Mouse (Mus musculus) thymus, adult 2 months (tissue): ENCODE measurements around the gene Sh2b3. TPM values are rescaled to one million over a fixed set of nuclear protein-coding genes. Genes with fewer than 3 reads are reported as not detected.

Source experiments
- DNase-seq: peaks from one replicate; pipeline ENCODE4 v3.0.0; 2021
- H3K27ac ChIP-seq: fragments of 200-500 bp; 2 replicates; pipeline ENCODE4 v1.5.1; 2012; ENCODE audit warnings: low read length, control low read depth; ENCODE audit not compliant: control insufficient read depth, insufficient read depth
- H3K27me3 ChIP-seq: fragments of 200-500 bp; 2 replicates; pipeline ENCODE4 v1.6.1; 2012; ENCODE audit warnings: mild to moderate bottlenecking, low read length, moderate library complexity, mixed read lengths; ENCODE audit not compliant: control insufficient read depth, insufficient read depth
- H3K36me3 ChIP-seq: fragments of 200-500 bp; 2 replicates; pipeline ENCODE4 v1.6.1; 2012; ENCODE audit warnings: mild to moderate bottlenecking, low read length, moderate library complexity; ENCODE audit not compliant: control insufficient read depth, insufficient read depth
- H3K4me1 ChIP-seq: fragments of 200-500 bp; replicated peaks from 2 replicates; pipeline ENCODE4 v1.6.1; 2012; ENCODE audit warnings: low read length; ENCODE audit not compliant: control insufficient read depth, insufficient read depth
- H3K4me3 ChIP-seq: fragments of 200-500 bp; 2 replicates; pipeline ENCODE4 v1.5.1; 2012; ENCODE audit warnings: mild to moderate bottlenecking, low read length, control low read depth, moderate library complexity; ENCODE audit not compliant: control insufficient read depth, insufficient read depth
- CTCF ChIP-seq: fragments of 200-500 bp; IDR thresholded peaks from 2 replicates; pipeline ENCODE4 v1.5.1; 2012; ENCODE audit warnings: mild to moderate bottlenecking, control low read depth, low read length, moderate library complexity, borderline replicate concordance; ENCODE audit not compliant: control insufficient read depth, poor library complexity, insufficient read depth; ENCODE audit errors: extremely low read depth
- POLR2A ChIP-seq: fragments of 200-500 bp; IDR thresholded peaks from 2 replicates; pipeline ENCODE4 v1.6.1; 2012; ENCODE audit warnings: mild to moderate bottlenecking, low read length, control low read depth, moderate library complexity; ENCODE audit not compliant: control insufficient read depth, poor library complexity, insufficient read depth; ENCODE audit errors: extremely low read depth
- WGBS: fragments of 180-500 bp; shearing (Covaris S2); methylation state at CpG from one replicate; pipeline ENCODE4 v1.1.7; 2018; 5-methylcytosine and 5-hydroxymethylcytosine counted together
- polyA plus RNA-seq: library from polyadenylated mRNA; depleted of rRNA; stranded (reverse); fragments of >200 nt; gene quantifications from 2 replicates; pipeline ENCODE4 v1.2.3, GENCODE M21; 2012

Sh2b3 gene
- polyA plus RNA-seq, 1 experiment: 48.3 TPM

DNA sequence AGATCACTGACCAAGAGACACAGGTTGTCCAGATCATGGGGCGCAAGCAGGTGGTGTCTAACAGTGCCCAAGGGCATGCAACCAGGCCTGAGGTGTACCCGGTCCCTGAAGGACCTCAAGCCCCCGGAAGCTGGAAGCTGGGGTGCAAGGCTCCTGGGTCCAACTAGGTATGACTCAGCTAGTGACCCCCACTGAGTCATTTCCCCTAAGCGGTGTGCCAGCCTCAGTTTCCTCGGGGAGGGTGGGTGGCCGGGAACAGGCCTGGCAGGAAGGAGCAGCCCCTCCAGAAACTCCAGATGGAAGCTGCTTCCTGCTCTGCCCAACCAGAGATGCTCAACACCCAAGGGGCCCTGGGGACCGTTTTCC lies 3.2 kb downstream of the Sh2b3 start:
- peaks cover 62% of the 10 kb centered on the region for H3K4me1 ChIP-seq
- H3K4me3 ChIP-seq: peak overlapping the region; percentile 2; the same call in 1 of the 2 replicates
- WGBS: 48% methylated on average over 7 of the region's 7 CpGs
- no peaks in the 10 kb centered on the region for H3K27me3 ChIP-seq
- TF ChIP-seq CTCF: no peak
- TF ChIP-seq POLR2A: no peak
- DNase-seq: no peak
- no peaks in the 10 kb centered on the region for H3K36me3 ChIP-seq
- no peak overlapping the region for H3K27ac ChIP-seq

DNA sequence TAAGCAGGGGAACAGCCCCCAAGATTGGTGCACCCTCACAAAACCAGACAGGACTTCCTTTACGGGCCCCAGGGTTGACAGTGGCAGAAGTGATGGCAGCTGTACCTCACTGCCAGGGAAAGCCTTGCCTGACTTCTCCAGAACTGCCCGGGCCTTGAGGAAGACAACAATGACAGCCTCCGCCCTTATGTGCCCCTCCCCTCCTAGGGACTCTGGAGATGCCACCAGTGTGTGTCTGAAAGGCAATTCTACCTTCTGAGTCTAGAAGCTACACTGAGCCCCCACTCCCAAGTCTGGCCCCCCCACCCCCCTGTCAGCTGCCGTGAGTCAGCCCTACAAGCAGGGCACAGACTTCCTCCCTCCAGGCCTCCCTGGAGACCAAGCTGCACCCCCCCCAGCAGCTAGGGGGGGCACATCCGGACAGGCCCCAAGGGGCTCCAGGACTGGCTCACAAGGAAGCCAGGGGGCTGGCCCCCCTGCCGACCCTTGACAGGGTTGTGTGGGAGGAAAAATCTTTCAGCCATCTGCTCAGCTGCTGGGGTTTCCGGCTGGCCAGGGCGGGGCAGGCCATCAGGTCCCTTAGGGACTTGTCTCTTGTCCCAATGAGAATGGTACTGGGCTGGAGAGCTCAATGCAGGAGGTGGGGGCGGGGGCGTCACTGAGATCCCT lies 3.7 kb downstream of the Sh2b3 start:
- Histone ChIP-seq H3K4me1 (peaks cover 58% of the 10 kb centered on the region), H3K36me3 (peaks cover 3% of the 10 kb centered on the region; the same call in 1 of the 2 replicates), H3K4me3 (peak overlapping the region; percentile 2; the same call in 1 of the 2 replicates), H3K27me3 (no peaks in the 10 kb centered on the region), H3K27ac (0 out of 2 replicates have a peak overlapping the region, but pooled peaks have one; percentile 5)
- 19% methylated on average over 10 of the region's 10 CpGs for WGBS
- TF ChIP-seq CTCF: no peak
- TF ChIP-seq POLR2A: no peak
- peak; percentile 68 for DNase-seq

DNA sequence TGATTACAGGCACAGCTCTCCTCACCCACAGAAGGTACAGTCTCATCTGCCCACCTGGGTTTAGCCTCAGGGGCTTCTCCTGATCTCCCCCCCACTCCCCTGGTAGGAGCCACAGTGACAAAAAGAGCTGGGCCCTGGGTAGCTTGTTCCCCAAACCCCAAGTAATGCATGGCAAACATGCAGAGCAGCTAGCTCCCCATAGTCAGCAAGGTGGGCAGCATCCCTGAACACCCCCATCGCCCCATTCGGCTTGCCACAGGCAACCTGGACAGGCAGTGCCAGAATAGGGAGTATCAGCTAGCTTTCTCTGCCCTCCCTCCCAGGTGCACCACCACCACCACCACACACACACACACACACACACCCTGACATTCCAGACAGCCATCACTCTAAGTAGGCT lies 4.3 kb downstream of the Sh2b3 start:
- Histone ChIP-seq H3K36me3 (peaks cover 8% of the 10 kb centered on the region), H3K27ac (0 out of 2 replicates have a peak overlapping the region, but pooled peaks have one; percentile 5), H3K4me1 (peaks cover 53% of the 10 kb centered on the region), H3K27me3 (no peaks in the 10 kb centered on the region), H3K4me3 (0 out of 2 replicates have a peak overlapping the region, but pooled peaks have one; percentile 1)
- TF ChIP-seq CTCF: no peak
- DNase-seq: no peak
- 43% methylated on average over 2 of the region's 2 CpGs for WGBS

DNA sequence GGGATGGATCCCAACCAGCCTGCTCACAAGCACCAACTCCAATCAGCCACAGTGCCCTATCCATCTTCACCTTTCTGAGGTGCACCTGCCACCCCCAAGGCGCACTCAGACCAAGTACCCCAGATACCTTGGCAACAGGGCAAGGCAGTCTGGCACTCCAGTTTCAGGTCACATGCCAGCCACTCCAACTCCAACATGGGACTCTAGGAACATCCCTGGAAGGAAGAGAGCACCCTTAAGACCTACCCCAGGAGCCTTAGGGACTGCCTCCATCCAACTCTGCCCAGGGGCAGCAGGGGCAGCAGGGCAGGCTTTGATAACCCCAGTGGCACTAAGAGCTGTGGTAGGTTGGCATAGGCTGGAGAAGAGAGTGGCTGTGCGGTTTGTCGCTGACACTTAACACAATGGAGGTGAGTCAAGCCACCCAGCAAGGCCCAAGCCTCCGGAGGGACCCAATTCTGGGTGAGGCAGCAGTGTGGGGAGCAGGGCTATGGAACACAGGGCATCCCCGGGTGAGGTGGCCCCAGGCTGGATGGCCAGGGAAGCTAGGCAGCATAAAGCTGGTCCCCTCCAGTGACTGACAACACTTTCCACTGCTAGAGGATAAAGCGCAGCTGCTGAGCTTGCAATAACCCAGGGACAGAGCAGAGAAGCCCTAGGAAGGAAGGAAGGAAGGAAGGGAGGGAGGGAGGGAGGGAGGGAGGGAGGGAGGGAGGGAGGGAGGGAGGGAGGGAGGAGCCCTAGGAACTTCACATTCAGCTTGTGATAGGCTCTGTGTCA lies 4.9 kb downstream of the Sh2b3 start:
- no peak for DNase-seq
- no peak overlapping the region for H3K4me3 ChIP-seq
- peaks cover 47% of the 10 kb centered on the region for H3K4me1 ChIP-seq
- TF ChIP-seq POLR2A (no peak), CTCF (no peak)
- no peak overlapping the region for H3K27ac ChIP-seq
- H3K36me3 ChIP-seq: peaks cover 14% of the 10 kb centered on the region
- no peaks in the 10 kb centered on the region for H3K27me3 ChIP-seq
- WGBS: 63% methylated on average over 6 of the region's 6 CpGs

DNA sequence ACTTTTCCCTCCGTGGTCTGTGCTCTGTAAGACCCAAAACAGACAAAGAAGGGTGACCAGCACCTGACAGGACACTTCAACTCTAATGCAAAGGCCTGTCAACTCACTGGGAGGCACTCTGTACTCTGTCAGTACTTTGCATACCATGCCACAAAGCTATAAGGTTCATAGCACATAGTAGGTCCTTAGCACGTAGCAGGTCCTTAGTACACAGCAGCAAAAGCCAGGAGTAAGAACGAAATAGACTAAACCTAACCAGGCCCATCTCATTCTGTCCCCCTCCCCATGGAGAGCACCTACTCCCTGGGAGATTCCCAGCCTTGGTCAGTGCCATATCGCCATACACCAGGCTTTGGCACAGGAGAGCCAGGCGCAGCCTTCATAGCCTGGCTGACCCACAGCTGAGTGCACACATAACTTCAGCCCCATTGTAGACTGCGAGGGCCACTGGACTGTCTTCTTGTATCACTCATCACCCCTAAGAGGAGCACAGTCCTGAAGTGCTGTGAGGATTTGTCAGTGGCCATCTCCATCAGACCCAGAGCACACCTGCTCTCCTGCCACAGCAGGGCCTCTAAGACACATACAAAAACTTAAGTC lies 6.3 kb downstream of the Sh2b3 start:
- peaks cover 22% of the 10 kb centered on the region for H3K36me3 ChIP-seq
- WGBS: 92% methylated on average over 6 of the region's 6 CpGs
- no peak for DNase-seq
- no peak overlapping the region for H3K27ac ChIP-seq
- no peak overlapping the region for H3K4me3 ChIP-seq
- TF ChIP-seq POLR2A: no peak
- no peak for TF ChIP-seq CTCF
- no peaks in the 10 kb centered on the region for H3K27me3 ChIP-seq
- H3K4me1 ChIP-seq: peaks cover 41% of the 10 kb centered on the region

DNA sequence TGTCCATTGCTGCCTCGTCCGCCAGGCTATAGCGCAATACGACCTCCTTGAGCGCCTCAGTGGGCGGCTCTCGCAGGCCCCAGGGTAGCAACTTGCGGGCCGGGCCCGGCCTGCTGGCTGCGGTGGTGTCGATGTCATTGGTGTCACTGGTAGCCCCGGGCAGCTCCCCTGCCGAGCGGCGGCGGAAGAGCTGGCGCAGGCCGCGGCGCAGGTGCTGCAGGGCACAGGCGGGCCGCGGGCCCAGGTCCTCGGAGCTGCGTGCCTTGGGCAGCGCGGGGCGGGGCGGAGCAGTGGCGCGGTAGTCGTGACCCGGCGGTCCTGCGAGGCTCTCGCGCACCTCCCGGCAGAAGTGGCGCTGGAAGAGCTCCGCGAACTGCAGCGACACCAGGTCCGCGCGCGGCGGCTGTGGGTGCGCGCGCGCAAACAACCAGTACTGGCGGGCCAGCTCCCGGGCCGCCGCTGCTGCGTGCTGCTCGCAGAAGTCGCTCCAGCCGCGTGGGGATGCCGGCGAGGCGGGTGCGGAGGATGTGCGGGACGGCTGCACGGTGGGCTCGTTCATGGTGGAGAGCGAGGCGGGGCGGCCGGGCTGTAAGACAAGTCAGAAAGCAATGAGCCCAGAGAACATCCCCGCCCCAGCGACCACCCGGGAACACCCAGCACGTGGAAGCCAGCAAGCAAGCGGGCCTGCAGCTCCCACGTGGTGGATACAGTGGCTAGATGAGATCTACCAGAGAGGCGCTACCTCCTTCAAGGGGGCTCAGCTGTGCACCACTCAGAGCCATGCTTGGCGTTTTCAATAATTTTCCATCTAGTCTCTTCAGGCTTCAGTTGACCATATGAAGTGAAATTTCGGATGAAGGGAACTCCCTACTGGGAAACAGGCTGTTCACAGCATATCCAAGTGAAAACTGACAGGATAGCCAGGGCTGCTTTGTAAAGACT lies 8.7 kb downstream of the Sh2b3 start:
- DNase-seq: no peak
- no peak overlapping the region for H3K4me3 ChIP-seq
- H3K36me3 ChIP-seq: peaks cover 30% of the 10 kb centered on the region
- TF ChIP-seq POLR2A (no peak), CTCF (no peak)
- WGBS: 96% methylated on average over 82 of the region's 82 CpGs
- no peak overlapping the region for H3K27ac ChIP-seq
- H3K4me1 ChIP-seq: peaks cover 24% of the 10 kb centered on the region
- H3K27me3 ChIP-seq: no peaks in the 10 kb centered on the region
